Mouse (Mus musculus) induced T-regulatory cell, adult 2 months (primary cell): ENCODE data around the gene Capzb.

Experiments
- DNase-seq: peaks from one replicate; pipeline ENCODE4 v3.0.0-alpha.2; 2012; ENCODE audit warnings: low read depth

Capzb gene

DNA sequence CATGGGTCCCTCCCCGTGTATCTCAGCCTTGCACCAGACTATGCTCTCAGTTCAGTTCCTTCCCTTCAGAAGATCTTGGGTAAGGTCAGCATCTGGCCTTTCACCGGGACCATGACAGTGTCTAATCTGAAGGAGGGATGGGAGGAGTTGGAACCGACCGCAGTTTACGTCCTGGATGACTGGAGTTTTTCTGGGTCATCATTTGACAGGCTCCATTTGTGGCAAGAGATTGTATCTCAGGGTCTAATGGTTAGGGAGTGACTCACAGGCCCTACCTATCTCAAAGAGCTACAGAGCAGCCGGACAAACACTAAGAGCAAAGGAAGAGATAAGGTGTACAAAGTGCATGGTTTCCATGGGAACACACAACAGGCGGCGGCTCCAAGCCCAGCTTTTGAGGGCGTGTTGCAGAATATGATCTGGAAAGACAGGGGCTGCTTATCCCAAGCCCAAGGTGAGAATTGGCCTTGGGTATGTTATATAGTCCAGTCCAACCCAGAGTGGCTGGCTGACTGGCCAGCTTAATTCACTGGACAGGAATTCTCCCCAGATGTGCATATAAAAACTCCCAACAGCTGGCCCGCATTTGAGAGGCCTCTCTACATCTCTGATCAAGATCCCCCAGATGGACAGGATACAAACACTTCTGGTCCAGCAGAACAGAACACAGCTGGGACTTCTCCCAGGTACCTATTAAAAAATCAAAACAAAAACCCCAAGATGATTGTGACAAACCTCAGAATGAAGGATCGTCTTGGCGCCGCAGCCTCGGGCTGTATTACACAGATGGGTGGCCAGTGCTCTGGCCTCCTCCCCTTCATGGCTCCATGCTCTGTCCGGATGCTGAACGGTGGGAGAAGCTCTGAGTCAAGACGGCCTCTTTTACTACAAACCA lies 12.7 kb upstream of the Capzb start:
- no peak for DNase-seq

DNA sequence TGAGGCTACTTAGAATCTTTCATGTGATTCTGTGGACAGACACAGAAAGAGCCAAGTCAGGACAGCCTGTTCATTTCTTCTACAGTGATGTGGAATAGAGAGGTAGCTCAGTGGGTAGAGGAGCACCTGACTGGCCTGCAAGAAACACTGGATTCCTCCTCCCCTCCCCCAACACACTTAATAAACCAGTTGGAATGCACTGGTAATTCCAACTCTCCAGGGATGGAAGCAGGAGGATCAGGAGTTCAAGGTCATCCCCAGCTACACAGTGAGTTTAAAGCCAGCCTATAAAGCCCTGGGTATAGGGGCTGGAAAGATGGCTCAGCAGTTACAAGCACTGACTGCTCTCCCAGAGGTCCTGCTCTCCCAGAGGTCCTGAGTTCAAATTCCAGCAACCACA lies 10.2 kb upstream of the Capzb start:
- DNase-seq, result no peak

DNA sequence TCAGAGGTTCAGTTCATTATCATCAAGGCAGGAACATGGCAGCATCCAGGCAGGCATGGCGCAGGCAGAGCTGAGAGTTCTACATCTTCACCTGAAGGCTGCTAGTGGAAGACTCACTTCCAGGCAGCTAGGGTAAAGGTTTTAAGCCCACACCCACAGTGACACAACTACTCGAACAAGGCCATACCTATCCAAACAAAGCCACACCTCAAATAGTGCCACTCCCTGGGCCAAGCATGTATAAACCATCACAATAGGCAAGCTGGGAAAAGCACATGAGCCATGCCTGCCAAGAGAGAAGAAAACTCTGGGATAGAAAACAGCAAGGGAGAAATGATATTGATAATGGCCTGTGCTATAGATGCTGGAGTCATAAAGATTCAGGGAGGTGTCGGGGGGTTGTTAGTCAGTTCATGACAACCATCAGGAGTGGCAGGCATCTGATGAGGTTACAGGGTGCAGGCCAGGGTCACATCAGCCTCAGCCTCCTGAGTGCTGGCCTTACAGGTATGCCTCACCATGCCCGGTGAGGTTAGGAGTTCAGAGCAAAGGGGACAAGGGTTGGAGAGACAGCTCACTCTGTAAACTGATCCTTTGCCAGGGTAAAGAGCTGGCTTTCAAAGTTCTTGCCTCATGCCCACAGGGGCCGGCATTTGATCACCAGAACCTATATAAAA lies 6.8 kb upstream of the Capzb start:
- DNase-seq, result no peak

DNA sequence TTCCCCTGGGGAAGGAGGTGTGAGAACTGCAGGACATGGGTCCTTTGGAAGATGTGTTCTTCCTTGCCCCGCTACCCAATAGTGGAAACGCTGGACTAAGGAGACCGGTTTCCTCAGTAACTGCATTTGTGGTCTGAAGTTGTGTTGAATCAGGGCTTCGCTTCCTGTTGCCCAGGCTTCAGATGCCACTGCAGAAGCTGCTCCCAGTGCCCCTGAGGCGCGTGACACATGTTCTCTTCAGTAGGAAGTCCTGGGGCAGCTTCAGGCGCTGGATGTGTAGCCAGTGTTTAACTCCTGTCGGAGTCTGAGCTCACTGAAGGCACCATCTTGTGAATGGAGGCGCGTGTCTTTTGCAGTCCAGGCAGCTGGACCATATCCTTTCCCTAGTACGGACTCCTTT lies 4.8 kb upstream of the Capzb start:
- no peak for DNase-seq

DNA sequence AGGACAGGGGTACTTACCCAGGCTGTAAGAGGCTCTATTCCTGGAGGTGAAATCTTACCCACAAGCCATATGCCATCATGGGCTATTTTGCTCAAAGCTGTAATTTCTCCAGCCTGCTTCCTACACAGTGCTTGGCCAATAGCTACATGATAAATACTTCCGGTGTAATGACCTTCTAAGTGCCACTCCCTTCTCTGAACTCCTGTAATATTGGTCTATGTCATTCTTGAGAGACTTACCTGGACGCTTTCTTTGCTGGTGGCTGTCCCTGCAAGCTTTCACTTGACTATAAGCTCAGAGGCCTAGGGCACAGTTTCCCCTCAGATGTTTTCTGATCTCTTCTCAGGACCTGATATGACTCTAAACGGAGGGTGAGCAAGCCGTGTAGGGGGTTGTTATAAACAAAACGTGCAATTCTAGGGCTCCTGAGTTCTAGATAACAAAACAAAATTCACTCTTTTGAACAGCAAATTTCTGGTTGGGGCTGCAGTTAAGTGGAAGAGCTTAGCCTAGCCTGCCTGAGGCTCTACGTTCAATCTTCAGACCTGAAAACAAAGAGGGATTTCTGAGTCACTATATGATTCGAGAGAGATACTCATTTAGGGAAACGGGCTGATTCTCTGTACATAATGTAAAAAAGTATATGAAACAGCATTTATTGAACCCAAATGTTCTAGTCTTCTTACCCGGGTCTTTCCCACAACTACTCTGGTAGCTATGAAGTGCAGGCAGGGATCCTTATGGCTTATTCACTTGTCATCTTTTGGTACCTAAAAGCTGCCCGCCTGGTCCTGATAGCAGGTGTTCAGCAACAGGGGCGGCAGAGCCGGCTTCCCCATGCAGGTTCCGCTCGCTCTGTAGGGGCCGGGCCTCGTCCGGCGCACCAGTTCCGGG lies 847 bp upstream of the Capzb start:
- peak; percentile 58 for DNase-seq

DNA sequence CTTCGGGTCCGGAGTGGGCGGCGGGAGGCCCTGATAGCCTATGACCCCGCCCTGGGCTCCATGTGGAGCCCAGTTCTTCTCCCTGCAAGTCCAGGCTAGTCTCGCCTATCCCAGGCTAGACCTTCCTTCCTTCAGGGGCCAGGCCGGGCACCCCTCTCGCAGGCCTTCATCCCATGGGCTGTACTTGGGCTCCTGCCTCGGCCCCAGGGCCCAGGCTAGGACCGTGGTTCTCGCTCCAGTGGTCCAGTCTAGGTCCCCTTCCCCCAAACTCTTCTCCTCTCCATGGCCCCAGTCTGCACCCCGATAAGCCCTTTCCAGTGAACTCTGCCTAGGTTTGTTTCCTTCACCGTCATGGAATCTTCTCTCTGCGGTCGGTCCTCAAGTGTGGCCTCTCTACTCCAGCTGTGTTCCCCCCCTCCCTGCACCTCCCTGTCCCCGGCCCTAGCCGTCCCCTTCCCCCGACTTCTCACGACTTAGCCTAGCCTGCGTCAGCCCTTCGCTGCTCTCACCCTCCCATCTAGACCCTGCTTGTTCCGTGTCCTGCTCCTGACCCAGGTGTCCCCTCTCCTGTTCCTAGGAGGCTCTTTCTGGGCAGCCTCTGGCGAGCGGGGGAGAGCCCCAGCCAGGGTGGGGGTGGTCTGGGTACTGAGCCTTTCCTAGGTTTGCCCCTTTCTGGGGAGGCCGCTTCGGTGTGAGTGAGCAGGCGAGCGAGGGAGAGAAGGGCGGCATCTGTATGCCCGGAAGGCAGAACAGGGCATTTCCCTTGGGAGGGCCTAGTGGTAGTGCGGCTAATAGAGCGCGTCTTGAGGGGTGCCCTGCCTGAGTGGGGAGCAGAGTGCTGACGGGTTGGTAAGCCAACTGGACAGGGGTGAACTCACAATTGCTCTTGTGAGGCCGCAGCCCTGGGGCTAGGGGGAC lies 736 bp downstream of the Capzb start:
- peak; percentile 75 for DNase-seq

DNA sequence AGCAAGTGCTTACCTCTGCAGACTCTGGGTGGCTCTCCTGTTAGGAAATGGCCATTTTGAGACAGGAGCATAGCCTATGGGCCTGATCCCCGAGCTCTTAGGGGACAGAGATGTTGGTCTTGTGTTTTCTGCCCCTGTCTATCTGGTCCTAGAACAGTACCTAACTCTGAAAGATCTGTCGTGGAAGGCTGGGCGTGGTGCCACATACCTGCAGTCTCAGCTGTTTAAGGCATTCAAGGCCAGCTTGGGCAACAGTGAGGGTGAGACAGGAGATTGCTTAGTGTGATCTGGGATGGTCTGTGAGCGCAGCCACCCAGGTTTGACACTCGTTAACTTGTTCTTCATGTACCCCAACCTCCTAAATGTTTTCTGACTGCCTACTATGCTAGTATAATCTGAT lies 2.4 kb downstream of the Capzb start:
- no peak for DNase-seq

DNA sequence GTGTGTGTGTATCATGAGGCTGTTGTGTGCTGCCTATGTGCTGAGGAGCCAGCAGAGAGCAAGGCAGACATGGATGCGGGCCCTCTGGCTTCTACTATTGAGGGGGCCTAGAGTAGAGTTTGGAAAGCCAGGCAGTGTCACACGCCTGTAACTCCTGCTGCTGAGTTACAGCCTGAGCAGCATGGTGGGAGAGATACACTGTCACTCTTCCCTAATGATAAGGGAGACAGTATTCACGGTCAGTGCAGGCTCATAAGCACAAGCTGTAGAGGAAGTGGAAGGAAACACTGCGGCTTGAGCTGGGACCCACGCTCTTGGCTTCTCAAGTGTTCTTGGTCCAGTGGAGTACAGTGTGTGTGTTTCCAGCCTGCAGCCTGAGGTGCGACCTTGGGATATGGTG lies 3.8 kb downstream of the Capzb start:
- peak; percentile 20 for DNase-seq

DNA sequence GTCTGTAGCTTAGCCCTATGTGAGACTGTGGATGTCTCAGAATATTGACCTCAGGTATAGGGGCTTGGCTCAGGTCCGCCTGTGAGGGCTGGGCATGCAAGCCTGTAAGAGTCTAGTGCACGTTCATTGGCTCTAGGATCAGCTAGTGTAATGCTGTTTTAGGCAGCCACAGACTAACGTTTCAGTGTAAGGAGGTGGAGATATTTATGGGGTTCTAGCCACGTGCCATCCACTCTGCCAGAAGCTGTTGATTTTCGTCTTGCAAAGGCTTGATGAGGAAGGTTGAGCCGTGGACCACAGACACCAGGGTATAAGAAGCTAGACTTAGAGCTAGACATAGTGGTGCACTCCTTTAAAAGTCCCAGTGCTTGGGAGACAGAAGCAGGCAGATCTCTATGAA lies 4.2 kb downstream of the Capzb start:
- DNase-seq, result peak; percentile 18

DNA sequence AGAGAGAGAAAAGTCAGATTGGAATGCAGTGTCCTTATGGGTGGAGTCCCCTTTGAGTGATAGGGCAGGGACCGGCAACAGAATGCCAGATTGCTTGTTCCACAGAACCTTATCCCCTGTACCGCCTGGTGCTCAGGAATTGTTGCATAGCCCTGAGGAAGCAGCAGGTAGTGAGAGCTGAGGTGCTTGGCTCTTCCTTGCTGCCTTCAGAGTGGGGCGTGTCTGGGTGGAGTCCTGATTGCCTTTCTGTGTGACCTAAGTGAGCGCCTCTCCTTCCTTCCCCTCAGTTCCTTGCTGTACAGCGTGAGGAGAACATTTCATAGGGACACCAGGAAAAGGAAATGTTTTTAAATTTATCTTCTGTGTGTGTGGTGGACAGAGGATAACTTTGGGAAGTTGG lies 4.8 kb downstream of the Capzb start:
- DNase-seq, result peak; percentile 54

DNA sequence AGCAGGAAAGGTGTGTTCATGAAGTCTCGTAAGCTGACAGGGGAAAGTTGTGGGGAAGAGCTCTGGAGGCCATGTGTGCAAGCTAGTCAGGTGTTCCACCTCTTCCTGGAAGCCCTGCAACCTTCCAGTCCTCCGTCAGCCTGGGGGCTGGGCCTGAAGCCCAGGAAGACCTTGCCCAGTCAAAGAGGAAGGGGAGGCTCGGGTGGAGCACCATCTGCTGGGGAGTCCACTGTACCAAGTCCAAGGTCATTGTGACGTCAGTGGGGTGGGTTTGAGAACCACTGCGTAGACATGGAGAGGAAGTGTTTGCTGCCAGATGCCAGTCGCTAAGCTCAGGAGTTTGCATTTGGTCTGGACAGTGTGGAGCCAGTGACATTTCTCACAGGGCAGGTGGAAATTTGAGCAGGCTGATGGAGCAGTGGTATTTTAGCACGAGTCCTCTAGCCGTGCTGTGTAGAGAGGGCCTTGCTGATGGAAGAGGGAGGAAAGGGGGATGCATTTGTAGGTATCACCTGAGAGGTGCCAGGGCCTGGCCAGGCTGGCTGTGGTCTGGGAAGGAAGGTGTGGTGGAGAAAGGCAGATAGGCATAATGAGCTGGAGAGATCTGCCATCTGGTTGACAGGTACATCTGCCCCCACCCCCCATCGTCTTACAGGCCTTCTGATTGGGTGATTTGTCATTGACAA lies 5.4 kb downstream of the Capzb start:
- peak; percentile 83 for DNase-seq

DNA sequence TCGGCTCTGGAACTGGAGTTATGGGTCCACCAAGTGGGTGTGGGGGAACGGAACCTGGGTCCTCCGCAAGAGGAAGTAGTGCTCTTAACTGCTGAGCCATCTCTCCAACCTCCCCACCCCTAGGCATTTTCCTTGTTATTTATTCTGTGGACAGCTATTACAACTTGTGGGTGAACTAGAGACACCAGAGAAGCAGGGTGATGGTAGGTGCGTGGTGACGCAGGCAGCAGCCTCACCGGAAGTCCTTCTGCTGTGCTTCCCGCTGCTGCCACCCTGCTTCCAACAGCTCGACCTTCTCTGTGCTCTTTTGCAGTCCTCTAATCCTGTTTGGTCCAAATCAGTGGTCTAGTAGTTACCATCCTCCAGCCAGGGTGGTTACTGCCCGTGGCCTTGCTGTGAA lies 6.4 kb downstream of the Capzb start:
- DNase-seq, result peak; percentile 78

DNA sequence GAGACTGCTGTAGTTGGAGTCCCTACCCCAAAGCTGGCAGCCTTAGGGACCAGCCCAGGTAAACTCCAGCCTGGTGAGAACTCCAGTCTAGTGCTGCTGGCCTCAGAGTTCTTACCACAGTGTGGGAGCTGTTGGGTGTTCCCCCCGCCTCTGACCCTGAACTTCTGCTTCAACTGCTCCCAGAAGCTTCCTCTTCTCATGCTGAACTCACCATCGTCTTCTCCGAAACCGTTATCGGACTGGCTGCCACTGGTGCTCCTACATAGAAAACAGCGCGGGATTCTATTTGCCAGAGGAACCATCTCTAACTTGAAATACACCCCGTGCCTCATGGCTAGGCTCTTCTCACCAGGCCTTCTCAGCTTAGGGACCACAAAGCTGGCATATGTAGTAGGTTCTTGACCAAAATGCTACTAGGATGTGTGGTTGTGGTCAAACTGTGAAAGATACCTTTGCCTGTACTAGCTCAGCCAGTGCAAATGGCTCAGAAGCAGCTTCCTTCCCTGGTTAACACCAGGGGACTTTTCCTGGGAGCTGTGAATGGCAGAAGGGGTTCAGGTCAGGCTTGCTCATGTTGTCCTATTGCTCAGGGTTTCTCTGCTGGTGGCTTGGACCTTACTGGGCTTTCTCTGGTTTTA lies 7.1 kb downstream of the Capzb start:
- DNase-seq, result peak; percentile 59

DNA sequence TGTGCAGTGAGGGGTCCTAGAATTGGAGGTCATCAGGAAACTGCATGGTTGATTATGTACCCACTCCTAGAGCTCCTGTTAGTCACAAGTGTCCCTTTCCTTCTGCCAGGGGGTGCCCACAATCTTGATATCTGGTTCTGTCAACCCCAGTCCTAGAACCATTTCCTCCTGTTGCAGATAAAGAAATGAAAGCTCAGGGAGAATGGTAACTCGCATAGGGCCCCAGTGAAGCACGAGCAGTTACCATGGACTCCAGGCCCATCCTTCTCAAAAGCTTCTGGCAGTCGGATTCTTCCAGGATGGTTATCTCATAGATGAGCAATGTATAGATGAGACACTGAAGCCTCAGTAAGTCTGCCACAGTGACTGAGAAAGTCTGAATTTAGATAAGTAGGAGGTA lies 8.2 kb downstream of the Capzb start:
- DNase-seq, result peak; percentile 38

DNA sequence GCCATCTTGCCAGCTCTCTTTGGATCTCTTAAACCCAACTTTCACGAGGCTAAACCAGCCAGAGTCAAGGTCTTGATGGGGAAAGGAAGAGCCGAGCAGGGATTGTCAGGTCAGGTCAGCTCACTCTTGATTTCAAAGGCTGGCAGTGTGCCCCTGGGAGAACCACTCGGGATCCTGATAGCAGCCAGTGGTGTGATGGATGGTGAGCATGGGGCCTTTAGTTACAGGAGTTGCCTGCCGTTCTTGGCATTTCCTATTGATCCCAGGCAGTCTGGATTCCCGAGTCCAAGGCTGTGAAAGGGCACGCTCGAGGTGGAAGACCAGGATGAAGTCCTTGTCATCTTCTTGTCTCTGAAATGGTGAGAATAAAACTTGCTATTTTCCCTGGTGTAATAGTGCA lies 9.9 kb downstream of the Capzb start:
- no peak for DNase-seq

DNA sequence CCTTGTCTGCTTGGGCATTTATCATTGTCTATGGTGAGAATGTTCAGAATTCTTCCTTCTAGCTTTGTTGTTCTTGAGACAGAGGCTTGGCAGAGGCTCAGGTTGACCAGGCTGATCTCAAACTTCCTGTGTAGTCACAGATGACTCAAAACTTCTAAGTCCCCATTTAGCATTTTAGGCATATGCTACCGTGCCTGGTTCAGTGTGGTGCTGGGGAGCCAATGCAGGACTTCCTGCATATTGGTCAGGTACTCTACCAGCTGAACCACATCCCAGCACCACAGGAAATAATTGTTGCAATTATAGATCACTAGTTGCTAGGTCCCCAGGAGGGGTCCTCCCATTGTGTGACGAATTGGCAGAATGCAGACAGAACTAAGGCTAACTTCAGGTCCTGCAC lies 10.7 kb downstream of the Capzb start:
- DNase-seq, result peak; percentile 85

DNA sequence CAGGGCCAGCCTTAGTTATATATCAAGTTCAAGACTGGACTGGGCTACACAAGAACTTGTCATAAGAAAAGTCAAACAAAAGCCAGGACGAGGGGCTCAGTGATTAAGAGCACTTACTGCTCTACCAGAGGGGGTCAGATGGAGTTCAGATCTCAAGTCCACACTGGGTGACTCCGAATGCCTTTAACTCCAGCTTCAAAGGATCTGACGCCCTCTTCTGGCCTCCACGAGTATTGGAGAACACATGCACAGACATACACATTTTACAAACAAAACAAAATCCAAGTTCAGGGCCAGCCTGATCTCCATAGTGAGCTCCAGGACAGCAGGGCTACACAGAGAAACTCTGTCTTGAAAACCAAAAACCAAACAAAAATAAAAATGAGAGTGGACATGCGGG lies 13.1 kb downstream of the Capzb start:
- peak; percentile 71 for DNase-seq

DNA sequence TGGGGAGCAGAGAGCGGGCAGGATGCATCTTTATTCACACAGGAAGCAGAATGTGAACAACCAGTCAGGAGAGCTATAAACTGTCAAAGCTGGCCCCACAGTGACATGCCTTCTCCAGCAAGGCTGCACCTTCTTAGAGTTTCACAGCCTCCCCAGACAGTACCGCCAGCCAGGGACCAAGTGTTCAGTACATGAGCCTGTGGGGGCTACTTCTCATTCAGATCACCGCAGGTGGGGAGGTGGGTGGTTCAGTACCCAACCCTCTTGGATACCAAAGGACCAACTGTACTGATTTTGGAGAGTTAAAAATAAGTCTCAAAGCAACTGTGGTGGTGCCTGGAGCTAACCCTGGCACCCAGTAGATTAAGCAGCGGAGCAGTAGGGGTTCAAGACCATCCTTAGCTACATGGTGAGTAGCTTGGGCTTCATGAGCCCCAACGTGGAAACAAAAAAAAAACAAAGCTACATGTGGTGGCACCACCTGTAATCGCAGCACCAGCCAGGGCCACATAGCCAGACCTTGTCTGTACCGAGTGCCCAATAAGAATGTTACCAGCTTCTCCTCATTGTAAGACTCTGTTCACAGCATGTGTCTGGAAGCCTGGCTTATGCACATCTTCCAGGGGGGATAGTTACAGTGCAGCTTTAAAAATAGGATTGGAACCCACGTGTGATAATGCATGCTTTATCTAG lies 13.8 kb downstream of the Capzb start:
- DNase-seq, result no peak

DNA sequence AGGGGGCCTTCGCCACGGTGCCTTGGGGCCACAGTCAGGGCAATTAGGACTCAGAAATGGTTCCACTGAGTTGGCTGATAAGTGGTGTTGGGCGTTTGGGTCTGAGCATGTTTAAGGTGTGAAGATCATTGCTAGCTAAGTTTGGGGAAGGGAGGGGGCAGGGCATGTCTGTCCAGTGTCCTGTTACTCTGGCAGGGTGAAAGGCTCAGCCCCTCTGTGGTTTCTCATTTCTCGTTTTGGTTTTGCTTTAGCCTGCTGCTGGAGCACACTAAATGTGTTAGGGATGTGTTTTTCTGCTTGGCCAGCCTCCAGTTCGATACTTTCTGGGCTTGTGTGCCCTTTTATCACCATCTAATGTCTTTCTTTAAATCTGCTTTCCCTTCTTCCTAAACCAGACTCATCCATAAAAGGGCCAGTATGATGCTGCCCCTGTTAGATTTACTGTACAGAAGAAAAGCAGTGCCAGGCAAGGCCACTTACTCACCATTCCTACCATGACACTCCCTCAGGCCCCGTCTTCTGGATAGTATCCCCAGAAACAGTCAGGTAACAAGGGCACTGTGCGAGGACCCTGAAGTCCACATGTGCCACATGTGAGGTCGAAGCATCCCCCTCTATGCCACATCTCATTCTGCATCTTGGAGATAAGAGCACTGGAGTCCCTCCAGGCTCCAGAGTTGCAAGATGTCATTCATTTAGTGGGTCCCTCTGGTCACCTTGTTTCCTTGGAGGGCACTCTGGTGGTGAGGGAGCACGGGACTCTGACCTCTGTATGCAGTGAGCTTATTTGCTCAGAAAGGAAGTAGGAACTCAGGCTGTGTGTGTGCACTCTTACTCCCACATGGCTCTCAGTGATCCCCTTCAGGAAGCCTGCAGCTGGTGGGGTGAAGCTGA lies 15.8 kb downstream of the Capzb start:
- peak; percentile 66 for DNase-seq
